Mouse (Mus musculus) forebrain, postnatal 0 days (tissue): Measurements from ENCODE around the gene Nat8l. TPM values are rescaled to one million over a fixed set of nuclear protein-coding genes. Genes with fewer than 3 reads are reported as not detected.

ENCODE experiments used
- ATAC-seq: fragments of 200-750 bp; cut with Nextera tagmentation; 2 replicates; pipeline ENCODE4 v1.8.0; 2017; ENCODE audit warnings: mild to moderate bottlenecking, moderate library complexity
- DNase-seq: peaks from one replicate; pipeline ENCODE4 v3.0.0-alpha.2; 2015
- H3K27ac ChIP-seq: fragments of 300-500 bp; sonication (generic); 2 replicates; pipeline ENCODE4 v1.5.1; 2014; ENCODE audit warnings: low read depth, mild to moderate bottlenecking, antibody characterized with exemption, low read length, moderate library complexity, mixed read lengths
- H3K27me3 ChIP-seq: fragments of 300-500 bp; sonication (generic); 2 replicates; pipeline ENCODE4 v1.6.1; 2014; ENCODE audit warnings: mild to moderate bottlenecking, low read length, mixed read lengths; ENCODE audit not compliant: insufficient read depth
- H3K36me3 ChIP-seq: fragments of 300-500 bp; sonication (generic); 2 replicates; pipeline ENCODE4 v1.6.1; 2014; ENCODE audit warnings: mild to moderate bottlenecking, moderate library complexity; ENCODE audit not compliant: insufficient read depth
- H3K4me1 ChIP-seq: fragments of 300-500 bp; sonication (generic); 2 replicates; pipeline ENCODE4 v1.6.1; 2014; ENCODE audit warnings: antibody characterized with exemption; ENCODE audit not compliant: insufficient read depth
- H3K4me2 ChIP-seq: fragments of 300-500 bp; sonication (generic); 2 replicates; pipeline ENCODE4 v1.6.1; 2014; ENCODE audit warnings: low read depth, mild to moderate bottlenecking, moderate library complexity
- H3K4me3 ChIP-seq: fragments of 300-500 bp; sonication (generic); 2 replicates; pipeline ENCODE4 v1.5.1; 2014; ENCODE audit warnings: low read depth, low read length, mixed read lengths
- H3K9ac ChIP-seq: fragments of 300-500 bp; sonication (generic); 2 replicates; pipeline ENCODE4 v1.6.1; 2014; ENCODE audit warnings: mild to moderate bottlenecking
- H3K9me3 ChIP-seq: fragments of 300-500 bp; sonication (generic); 2 replicates; pipeline ENCODE4 v1.6.1; 2016; ENCODE audit warnings: low read length
- CTCF ChIP-seq: sonication (generic); IDR thresholded peaks from 2 replicates; pipeline ENCODE4 v1.5.1; 2016; ENCODE audit warnings: antibody characterized with exemption, control low read depth, low read depth
- WGBS: fragments of 180-500 bp; shearing (Covaris S2); extraction: QIAGEN DNeasy Blood & Tissue Kit; methylation state at CpG from one replicate; pipeline ENCODE4 v1.1.7; 2014; 5-methylcytosine and 5-hydroxymethylcytosine counted together
- polyA plus RNA-seq: library from polyadenylated mRNA; unstranded; fragments of >200 nt; fragmentation: Nextera tagmentation; extraction: Ambion mirVana; gene quantifications from 2 replicates; pipeline ENCODE4 v1.2.1, GENCODE M21; 2015
- total RNA-seq: library from RNA; depleted of rRNA; stranded (reverse); fragments of >200 nt; gene quantifications from 2 replicates; pipeline ENCODE4 v1.2.3, GENCODE M21; 2014

Nat8l gene
- total and polyA plus RNA-seq, 2 experiments from 2014 or later, result 4.9 to 31.8 TPM

- Histone ChIP-seq H3K9ac (no peak overlapping the region), H3K9me3 (no peaks in the 10 kb centered on the region), H3K4me1 (peaks cover 21% of the 10 kb centered on the region), H3K36me3 (peaks cover 39% of the 10 kb centered on the region; the same call in 1 of the 2 replicates), H3K4me3 (no peak overlapping the region), H3K27ac (no peak overlapping the region), H3K4me2 (no peak overlapping the region), H3K27me3 (no peaks in the 10 kb centered on the region)
- 32% methylated on average over 4 of the region's 4 CpGs for WGBS
- ATAC-seq (peak; percentile 46; the same call in 1 of the 2 replicates), DNase-seq (no peak)
- TF ChIP-seq CTCF, result no peak
These were observed 6.9 kb downstream of the Nat8l start for GRCm38 (mm10) chr5:34002636-34003035.

DNA sequence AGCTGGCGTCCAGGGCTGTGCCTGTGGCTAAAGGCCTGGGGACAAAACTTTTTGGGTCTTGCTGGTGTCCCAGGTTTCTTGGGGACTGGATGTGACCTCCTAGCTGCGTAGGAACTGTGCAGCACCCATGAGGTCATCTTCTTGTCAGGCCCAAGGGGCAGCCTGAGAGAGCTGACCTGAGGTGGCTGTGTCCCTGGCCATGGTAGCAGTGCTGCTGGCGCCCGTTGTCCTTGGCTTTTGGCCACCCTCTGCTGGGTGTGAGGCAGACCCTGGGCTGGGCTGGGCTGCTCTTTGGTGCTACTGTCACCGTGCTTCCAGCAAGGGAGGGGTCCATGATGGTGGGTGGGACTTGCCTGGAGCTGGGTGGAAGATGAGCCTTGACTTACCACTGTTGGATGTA lies 8.8 kb downstream of the Nat8l start:
- Histone ChIP-seq H3K9ac (no peak overlapping the region), H3K4me3 (no peak overlapping the region), H3K27ac (no peak overlapping the region), H3K27me3 (no peaks in the 10 kb centered on the region), H3K36me3 (peaks cover 31% of the 10 kb centered on the region; the same call in 1 of the 2 replicates), H3K4me2 (no peak overlapping the region), H3K9me3 (no peaks in the 10 kb centered on the region), H3K4me1 (peaks cover under 1% of the 10 kb centered on the region)
- no peak for TF ChIP-seq CTCF
- WGBS, result 82% methylated on average over 5 of the region's 5 CpGs
- DNase-seq (no peak), ATAC-seq (no peak)

DNA sequence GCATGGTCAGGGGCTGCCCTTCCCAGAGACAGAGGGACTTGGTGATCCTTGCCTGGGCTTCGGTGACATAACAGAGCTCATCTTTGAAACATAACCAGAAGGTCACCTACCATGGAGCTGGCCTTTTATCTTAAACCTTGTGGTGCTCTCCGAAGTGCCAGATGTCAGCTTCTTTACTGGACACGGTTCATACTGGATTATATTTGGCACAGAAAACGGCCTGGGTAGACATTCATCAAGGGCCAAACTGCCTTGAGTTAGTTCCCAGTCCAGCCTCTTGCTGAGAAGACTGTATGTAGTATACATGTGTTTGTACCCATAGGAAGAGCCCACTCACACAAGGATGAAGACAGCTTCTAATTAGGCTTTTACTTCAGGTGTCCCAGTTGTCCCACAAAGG lies 11.0 kb downstream of the Nat8l start:
- Histone ChIP-seq H3K27me3 (no peaks in the 10 kb centered on the region), H3K9me3 (no peaks in the 10 kb centered on the region), H3K4me3 (no peak overlapping the region), H3K4me2 (no peak overlapping the region), H3K9ac (no peak overlapping the region), H3K4me1 (no peaks in the 10 kb centered on the region), H3K36me3 (peaks cover 9% of the 10 kb centered on the region; the same call in 1 of the 2 replicates), H3K27ac (no peak overlapping the region)
- no peak for DNase-seq
- TF ChIP-seq CTCF, result no peak
- WGBS, result 81% methylated on average over 4 of the region's 4 CpGs
- ATAC-seq, result no peak

- DNase-seq (no peak), ATAC-seq (no peak)
- no peak overlapping the region for H3K4me2 ChIP-seq
- no peaks in the 10 kb centered on the region for H3K4me1 ChIP-seq
- H3K27ac ChIP-seq, result no peak overlapping the region
- no peaks in the 10 kb centered on the region for H3K27me3 ChIP-seq
- WGBS, result 90% methylated on average over 4 of the region's 4 CpGs
- 0 out of 2 replicates have a peak, but pooled peaks cover 6% of the 10 kb centered on the region for H3K36me3 ChIP-seq
- no peaks in the 10 kb centered on the region for H3K9me3 ChIP-seq
- TF ChIP-seq CTCF, result no peak
- H3K4me3 ChIP-seq, result no peak overlapping the region
- no peak overlapping the region for H3K9ac ChIP-seq
These were observed 11.7 kb downstream of the Nat8l start for GRCm38 (mm10) chr5:34007392-34007941.

DNA sequence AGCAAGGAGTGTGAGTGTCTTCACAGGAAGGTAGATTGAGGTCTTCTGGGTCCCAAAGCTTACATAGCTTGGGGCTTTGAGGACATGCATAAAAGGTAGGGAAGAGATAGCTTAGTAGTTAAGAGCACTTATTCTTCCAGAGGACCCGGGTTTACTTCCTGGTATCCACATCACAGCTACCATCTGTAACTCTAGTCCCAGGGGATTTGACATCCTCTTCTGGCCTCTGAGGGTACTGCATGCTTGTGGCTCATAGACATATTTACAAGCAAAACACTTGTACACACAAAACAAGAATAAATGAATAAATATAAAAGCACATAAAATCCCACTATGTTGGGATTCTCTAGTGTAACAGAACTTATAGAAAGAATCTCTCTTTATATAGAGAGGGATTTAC lies 18.9 kb downstream of the Nat8l start:
- no peaks in the 10 kb centered on the region for H3K9me3 ChIP-seq
- H3K9ac ChIP-seq, result no peak overlapping the region
- no peak overlapping the region for H3K4me3 ChIP-seq
- 68% methylated on average over 1 of the region's 1 CpGs for WGBS
- 0 out of 2 replicates have a peak, but pooled peaks have one; percentile 12 for TF ChIP-seq CTCF
- no peaks in the 10 kb centered on the region for H3K27me3 ChIP-seq
- no peaks in the 10 kb centered on the region for H3K4me1 ChIP-seq
- DNase-seq (no peak), ATAC-seq (no peak)
- H3K4me2 ChIP-seq, result no peak overlapping the region
- no peak overlapping the region for H3K27ac ChIP-seq
- H3K36me3 ChIP-seq, result no peaks in the 10 kb centered on the region

DNA sequence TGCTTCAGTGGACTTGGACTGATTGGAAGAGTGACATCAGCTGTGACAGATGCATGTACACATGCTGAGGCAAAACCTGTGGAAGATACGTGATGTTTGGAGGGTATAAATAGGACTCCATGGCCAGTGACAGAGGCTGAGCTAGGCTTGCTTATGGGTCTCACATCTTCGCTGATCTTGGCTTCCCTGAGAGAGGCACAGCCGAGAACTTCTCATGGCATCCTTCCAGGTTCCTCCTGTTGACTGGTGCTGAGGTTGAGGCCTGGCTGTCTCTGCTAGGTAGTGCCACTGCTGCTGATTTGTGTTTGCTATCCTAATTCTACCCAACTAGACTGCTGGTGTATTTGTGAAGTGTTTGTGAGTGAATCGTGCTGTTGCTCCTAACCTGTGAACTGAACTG lies 23.2 kb downstream of the Nat8l start:
- no peaks in the 10 kb centered on the region for H3K27me3 ChIP-seq
- no peaks in the 10 kb centered on the region for H3K36me3 ChIP-seq
- H3K9me3 ChIP-seq, result no peaks in the 10 kb centered on the region
- H3K4me3 ChIP-seq, result no peak overlapping the region
- H3K27ac ChIP-seq, result no peak overlapping the region
- WGBS, result 80% methylated on average over 4 of the region's 4 CpGs
- H3K4me1 ChIP-seq, result no peaks in the 10 kb centered on the region
- no peak for ATAC-seq
- H3K9ac ChIP-seq, result no peak overlapping the region
- no peak overlapping the region for H3K4me2 ChIP-seq
- no peak for TF ChIP-seq CTCF
- DNase-seq, result no peak

- Histone ChIP-seq H3K9ac (no peak overlapping the region), H3K27ac (no peak overlapping the region; the same call in 1 of the 2 replicates), H3K27me3 (no peaks in the 10 kb centered on the region), H3K4me3 (no peak overlapping the region), H3K36me3 (no peaks in the 10 kb centered on the region), H3K9me3 (no peaks in the 10 kb centered on the region), H3K4me2 (no peak overlapping the region), H3K4me1 (no peaks in the 10 kb centered on the region)
- TF ChIP-seq CTCF, result no peak
- ATAC-seq (no peak), DNase-seq (no peak)
- 55% methylated on average over 4 of the region's 4 CpGs for WGBS
These were observed 34.3 kb downstream of the Nat8l start for GRCm38 (mm10) chr5:34030101-34030500.
